Mouse (Mus musculus) left cerebral cortex, adult 18-20 months (tissue): Measurements from ENCODE around the gene Pak3. TPM values are rescaled to one million over a fixed set of nuclear protein-coding genes. Genes with fewer than 3 reads are reported as not detected.

Experiments used
- DNase-seq, 2 experiments: peaks; one replicate each; pipeline ENCODE4 v3.0.0; 2021 to 2022; ENCODE audit warnings: low spot score in 2 of 2, mixed read lengths in 1 of 2
- microRNA-seq, 2 experiments: library from miRNA; unstranded; fragments of <30 nt; microRNA quantifications; one replicate each; pipeline ENCODE4 v1.2.0; 2021
- total RNA-seq, 2 experiments: library from RNA; stranded (reverse); gene quantifications; 2 replicates each; pipeline ENCODE4 v1.2.3; 2021

Pak3 gene
- total RNA-seq, 2 experiments from 2014 or later: 132 to 133 TPM

DNA sequence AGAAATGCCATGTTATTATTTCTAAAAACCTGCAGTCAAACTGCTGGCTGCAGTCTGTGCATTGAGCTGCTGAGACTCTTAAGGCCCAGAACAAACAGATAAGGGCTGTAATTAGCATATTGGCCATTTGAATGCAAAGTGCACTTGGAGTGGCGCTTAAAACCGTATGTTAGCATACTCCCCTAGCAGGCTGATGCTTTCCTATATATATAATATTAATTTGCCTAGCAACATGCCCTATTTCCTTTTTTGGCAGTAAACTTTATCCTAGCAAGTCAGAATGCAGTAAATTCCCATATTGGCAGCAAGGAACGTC lies 136.7 kb downstream of the Pak3 start:
- no peak for DNase-seq

DNA sequence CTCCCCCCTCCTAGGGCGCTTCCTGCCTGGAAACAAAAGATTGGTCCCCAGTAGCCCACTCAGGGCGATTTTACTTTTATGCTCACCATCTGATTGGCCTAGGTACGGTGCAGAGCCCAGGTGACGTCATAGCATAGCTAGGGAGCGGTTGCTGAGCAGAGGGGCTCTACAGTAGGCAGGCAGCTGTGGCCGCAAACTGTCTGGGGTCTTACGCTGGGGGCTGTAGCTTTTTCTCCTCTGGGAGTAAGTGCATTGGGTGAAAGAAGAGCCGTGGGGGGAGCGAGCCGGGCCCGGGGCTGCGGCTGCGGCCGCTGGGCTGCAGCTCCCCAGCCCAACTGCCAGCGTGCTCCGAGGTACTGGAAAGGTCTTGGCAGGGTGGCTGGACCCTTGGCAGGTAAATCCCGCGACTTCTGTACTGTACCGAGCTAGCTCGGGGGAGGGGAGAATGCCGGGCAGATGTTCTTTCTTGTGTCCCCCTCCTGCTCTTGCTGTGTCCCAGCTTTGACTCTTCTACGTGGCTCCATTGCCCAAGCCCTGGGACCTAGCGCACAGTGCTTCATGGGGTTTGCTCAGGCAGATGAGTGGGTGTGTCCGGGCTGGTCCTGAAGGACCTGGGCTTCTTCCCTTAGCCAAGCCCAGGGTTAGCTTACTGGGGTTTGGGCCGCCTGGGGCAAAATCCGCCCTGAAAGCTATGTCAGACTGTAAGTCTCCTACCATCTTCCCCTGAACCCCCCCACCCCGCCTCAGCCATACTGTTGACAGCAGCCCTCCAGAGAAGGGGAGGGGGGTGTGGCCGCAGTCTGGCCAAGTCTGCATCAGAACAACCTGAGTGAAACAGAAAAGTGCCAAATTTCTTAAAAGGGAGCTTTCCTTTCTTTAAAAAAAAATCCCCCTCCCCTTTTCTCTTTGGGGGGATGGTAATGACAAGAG lies 146.1 kb downstream of the Pak3 start:
- DNase-seq: peak; percentile 35 to 45

DNA sequence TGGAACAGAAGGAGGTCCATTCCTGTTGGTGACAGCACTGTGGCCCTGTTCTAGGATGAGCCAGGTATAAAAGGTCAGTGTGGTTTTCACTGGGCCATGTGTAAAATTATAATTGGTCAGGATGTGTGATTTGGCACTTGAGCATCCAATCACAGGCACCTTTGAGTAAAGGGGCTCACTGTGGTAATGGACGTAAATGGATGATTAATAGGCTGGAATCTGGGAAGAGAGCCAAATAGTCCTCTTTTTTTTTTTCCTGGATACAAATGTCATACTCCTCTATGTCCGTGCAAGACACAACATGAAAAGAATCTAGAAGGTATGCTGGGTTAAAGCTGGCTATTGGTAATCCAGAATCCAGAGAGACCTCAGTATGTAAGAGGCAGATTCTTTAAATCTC lies 147.4 kb downstream of the Pak3 start:
- no peak for DNase-seq

DNA sequence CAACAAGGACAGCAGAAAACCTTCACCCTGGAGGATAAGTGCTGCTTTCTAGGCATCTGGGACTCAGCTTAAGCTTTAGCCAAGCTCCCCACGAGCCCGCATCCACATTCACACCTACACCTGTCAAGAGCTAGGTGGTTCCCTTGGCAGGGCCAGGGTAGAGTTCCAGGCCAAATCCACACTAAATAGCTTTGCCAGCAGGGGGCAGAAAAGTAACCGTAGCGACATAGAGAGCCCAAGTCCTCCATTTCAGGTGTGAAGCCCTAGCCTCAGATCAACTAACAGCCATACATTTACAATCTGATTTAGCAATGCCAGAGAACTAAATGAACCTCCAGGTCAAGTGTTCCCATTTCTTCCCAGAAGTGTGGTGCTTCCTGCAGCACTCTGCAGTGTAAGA lies 148.6 kb downstream of the Pak3 start:
- DNase-seq: peak; percentile 19 to 22

DNA sequence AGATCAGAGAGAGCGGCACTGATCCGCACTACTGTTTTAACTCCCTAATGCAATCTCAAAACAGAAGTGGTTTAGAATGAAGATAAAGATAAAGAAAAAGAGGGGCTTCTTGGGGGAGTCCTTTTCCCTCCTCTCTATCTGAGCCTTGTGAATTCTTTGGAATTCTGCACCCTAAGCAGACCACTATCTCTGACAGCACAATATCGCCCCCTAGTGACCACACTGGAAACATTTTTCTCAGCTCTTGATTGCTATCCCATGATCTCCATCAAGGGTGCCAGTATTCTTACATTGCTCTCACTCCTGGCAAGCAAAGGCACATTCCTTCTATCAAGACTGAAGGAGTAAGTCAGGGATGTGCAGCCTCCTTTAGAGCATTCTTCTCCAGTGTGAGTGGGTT lies 149.9 kb downstream of the Pak3 start:
- peak; percentile 58 to 62 for DNase-seq

DNA sequence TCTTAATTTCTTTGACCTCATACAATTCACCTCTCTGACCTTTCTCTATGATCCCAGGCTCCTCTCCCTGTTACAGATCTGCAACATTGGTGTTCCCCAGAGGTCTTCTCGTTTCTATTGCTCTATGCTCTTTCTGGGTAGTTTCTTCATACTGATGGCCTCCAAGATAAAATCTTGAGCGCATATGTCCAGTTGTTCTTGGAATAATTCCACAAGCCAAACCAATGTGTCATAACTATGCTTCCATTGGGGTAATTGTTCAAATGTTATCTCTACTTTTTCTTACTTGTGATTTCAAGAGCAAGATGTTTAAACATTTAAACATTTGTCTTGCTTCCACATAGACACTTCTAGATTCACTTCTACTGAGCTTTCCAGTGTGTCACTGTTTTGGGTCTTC lies 160.2 kb downstream of the Pak3 start:
- DNase-seq: no peak

DNA sequence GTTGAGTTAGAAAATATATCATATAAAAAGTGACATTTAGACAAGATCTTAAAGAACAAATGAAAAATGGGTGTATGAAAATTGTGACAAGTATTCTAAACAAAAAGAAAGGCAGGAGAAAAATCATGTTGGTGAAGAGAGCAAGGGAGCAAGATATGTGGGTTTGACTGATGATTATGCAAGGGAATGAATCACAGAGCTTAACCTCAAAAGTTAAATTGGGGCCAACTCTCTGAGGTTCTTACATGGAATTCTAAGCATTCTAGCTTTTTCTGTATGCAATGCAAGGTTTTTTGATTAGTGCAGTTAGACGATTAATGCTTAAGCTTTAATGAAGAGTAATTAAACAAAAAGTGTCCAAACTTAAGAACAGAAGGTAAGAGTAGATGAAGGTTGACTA lies 203.9 kb downstream of the Pak3 start:
- no peak for DNase-seq

DNA sequence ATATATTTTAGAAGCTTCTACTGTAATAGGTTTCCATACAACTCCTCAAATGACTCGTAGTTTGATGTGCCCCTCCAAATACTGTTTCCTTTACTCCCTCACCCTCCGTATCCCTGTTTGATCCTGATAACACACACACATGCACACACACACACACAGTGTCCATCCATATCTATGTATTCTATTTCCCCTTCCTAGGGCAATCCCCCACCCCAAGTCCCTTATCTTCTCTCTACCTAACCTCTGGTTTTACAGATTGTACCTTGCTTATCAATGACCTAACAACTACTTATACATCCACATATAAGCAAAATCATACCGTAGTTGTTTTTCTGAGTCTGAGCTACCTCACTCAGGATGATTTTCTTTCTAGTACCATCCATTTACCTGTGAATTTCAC lies 207.0 kb downstream of the Pak3 start:
- no peak for DNase-seq

DNA sequence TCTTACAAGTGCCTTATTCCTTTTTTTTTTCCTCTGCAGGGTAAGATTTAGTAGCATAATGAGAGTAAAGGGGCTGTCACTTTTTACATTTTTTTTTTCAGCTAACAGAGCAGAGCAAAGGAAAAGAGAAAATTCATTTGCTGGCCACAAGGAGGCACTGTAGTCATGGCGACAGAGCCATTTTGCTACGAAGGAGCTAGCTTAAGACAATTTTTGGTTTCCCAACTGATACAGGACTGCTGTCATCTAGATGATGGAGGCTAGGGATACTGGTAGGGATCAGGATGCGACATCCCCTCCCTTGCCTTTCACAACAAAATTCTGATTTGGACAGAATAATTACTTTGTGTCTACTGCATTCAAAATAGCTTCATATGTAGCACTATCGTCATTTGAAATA lies 217.6 kb downstream of the Pak3 start:
- peak; percentile 12 for DNase-seq

DNA sequence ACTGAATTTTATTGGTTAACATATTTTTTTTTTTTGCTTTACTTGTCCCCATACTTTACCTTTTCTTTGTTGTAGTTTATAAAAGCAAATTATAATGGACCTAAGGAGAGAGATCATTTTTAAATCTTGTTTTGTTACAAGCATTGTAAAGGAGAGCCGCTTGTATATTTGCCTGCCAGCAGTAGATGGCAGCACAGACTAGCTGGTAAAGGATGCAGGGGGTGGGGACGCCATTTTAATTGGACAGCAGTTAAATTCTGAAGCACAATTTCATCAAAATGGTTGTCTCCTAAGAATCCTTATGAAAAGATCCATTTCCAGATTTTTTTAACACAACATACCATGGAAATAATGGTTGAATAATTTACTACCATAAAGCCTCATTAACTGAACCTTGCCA lies 220.8 kb downstream of the Pak3 start:
- peak in 1 of 2 experiments; percentile 12 for DNase-seq

DNA sequence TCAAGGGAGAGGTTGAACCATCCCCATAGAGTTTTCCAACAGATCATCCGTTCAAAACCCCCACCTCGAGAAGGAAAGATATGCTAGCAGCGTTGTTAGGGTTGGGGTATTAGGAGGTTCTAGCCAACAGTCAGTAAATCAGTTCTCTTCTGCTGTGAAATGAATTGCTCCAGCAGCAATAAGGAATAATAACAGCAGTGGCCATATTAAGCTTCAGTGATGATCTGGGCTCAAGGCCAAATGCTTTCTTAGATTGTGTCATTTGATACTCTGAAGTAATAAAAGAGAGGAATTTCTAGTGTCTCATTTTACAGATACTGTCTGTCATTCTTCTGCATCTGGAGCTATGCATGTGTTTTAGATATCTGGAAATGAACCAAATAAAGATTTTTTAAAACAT lies 244.2 kb downstream of the Pak3 start:
- no peak for DNase-seq

DNA sequence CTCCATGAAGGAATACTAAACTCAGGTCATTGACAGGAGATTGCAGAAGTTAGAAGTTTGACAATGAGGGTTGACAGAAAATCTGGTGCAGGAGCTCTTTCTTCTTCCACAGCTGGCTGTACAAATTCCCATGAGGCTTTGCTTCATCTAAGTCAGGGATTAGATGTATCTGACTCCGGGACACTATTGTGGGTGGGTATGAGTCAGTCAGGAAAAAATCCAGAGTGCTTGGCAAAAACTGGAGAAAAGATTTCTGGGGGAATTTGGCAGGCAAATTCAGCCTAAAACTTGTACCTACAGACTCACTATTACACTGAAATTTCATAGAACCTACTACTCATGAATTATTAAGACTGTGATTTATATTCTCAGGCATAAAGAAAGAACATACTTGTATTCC lies 297.6 kb downstream of the Pak3 start:
- DNase-seq: no peak

DNA sequence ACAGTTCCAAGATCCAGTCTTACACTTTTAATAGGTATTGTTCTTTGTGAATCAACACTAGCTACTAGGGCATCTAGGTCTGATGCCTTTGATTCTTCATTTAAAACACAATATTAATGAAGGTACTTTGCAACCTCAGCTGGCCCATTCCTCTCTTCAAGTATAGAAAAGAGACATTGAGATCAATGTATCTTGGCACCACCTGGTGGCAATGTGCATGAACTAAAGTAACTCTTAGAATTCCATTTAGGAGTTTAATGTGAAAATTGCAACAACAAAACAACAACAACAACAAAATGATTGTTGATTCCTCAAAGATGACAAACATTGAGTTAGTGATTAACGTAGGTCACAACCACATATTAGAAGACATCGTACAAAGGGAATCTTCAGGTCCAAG lies 300.6 kb downstream of the Pak3 start:
- DNase-seq: no peak

DNA sequence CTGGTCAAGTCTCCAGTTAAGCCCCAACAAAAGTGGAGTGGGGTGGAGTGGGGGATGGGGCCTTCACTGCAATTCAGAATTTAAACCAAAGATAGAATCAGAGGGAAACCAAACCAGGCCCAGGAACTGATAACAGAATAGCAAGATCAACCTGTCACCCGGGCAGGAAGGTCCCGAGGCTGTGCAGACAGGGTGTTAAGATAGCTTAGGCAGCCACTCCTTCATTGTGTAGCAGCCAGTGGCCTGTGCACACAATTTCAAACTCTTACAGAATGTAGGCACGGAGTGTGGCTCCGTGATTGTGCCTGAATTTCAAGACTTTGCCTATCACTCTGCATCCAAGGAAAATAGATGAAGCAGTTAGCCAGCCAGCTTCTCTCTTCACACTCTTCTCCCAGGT lies 308.1 kb downstream of the Pak3 start:
- no peak for DNase-seq

DNA sequence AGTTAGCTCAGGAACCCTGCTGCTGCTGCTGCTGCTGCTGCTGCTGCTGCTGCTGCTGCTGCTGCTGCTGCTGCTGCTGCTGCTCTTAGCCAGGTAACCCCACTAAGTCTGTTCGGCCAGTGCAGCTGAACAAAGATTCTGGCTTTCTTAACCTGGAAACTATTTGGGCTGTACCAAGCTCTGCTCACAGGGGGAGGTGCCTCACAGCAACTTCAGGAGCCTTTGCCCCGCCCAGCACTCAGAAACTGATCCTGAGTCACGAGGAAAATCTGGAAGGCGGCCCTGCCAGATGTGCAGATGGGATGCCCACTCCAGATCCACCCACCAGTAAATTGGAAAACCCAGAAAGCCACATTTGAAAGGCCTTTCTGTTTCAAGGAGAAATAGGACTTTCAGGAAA lies 308.8 kb downstream of the Pak3 start, which contains the start of gene Capn6:
Gene Capn6, minus strand, starts transcription at position 203 of the 400 bp plus-strand sequence.
- DNase-seq: no peak

DNA sequence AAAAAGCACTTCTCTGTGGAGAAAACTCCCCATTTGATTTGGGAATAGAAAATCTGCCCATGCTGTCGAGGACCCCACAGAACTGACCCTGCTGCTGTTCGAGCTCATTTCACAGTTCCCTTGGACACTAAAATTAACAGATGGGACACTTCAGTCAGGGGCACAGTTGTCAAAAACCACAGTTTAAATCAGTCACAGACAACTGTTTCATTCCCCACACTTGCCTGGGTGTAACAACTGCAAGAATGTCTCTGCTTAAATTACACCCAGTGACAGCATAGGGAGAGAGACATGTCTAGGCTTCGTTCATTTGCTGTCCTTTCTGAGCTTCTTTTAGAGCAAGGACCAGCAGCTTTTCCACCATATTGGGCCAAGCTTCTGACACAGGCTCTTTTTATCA lies 328.2 kb downstream of the Pak3 start:
- no peak for DNase-seq

Small RNA genes lying within 50 kb of the gene (microRNA-seq; reads per million reads assigned to microRNA genes)
- gene Gm47298: 0 reads per million in 2 experiments

Other genes starting within 250 kb of the Pak3 start
- gene Chrdl1, start 124.3 kb upstream of the Pak3 start, total RNA-seq: 10 to 100 TPM; 15.0 to 20.8 TPM